Mouse (Mus musculus) 3T3-L1 (cell line): ENCODE results near the gene Nceh1.

ENCODE experiments used
- DNase-seq: peaks from one replicate; pipeline ENCODE4 v3.0.0-alpha.2; 2015; ENCODE audit warnings: low read depth, low spot score

Gene Nceh1

DNA sequence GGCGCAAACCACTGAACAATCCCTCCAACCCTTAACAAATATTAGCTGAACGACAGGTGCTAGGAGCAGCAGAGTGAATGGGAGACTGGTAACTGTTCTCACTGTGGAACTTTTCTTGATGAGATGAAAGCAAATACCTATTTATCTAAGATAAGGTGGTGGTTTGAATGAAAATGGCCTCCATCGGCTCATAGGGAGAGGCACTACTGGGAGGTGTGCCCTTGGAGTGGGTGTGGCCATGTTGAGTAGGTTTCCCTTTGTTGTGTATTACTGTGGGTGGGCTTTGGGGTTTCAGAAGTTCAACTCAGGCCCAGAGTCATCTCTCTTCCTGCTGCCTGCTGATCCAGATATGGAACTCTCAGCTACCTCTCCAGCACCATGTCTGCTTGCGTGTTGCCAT lies 8.1 kb downstream of the Nceh1 start:
- DNase-seq: no peak

DNA sequence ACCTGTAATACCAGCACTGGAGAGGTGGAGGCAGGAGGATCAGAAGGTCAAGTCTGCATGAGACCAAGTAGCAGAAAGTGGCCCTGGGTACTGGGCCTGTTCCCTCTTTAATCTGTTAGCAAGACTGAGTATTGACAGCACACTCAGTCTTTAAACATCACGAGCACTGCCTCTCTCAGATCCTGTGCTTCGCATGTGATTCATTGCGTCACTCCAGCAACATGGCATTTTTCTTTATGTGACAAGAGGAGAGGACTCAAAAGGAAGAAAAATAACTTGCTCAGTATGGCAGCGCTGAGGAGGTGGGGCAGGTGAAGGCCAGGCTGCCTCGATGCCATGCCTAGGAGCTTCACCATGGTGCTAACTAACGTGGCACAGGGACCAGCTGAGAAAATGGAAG lies 9.1 kb downstream of the Nceh1 start:
- DNase-seq: no peak

DNA sequence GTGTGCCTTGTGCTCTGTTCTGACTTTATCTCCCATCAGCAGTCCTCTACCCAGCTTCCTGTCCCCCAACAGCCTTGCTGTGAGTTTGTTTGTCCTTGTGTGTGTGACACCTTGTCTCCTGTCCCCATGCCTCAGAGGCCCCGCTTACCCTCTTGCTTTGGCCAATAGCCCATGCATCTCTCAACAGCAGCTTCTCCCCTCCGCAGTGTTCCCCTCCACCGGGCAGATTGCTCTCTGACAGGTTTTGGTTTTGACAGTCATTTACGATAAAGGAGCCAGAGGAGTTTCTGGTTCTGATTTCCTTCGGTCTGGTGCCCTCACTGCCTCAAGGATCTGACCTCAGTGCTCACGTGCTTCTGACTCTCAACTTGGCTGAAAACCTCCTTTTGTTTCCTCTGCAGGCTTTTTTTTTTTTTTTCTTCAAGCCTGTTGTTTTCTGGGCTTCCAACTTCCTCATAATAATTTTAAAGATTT lies 11.1 kb downstream of the Nceh1 start:
- DNase-seq: peak; percentile 53

DNA sequence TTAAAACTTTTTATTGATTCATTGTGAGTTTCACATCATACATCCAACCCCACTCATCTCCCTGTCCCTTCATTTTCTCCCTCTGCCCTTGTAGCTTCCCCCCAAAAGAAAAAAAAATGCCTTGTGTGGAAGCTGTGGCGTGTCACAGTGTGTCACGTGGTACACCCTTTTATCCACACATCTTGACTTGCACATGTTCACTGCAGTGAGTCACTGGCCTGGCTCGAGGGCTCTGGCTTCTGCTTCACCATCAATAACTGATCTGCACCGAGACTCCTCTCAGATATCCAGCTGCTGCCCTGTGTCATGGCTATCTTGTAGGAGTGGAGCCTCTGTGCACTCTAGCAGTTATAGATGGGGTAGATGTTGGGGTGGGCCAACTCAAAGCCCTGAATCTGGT lies 12.4 kb downstream of the Nceh1 start:
- DNase-seq: peak; percentile 64

DNA sequence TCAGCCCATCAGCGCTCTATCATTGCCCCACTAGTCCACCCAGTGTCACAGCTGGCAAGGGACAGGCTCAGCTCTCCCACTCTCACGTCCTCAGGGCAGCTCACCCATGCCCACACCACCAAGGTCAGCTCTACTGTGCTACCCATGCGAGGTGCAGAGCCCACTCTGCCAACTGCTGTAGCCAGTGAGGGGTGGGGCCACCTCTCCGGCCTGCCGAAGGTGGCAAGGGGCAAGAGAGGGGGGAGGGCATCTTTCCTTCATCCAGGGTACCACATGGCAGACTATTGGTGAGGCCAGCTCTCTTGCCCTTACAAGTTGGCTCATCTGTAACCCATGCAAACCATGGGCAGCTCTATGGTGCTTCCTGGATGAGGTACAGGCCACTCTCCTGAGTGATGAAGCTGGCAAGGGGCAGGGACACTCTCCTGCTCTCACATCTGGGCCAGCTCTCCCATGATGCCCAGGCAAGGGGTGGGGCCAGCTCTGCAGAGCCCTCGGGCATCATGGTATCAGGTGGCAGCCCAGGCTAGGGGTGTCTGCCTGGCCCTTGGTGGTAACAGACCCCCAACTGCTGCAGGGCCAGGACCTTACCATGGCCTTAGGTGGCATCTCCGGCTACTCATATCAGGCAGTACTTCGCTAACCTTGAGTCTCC lies 12.9 kb downstream of the Nceh1 start:
- DNase-seq: no peak

GRCm38 (mm10) chr3:27196529-27196928 lies 13.8 kb downstream of the Nceh1 start:
- no peak for DNase-seq

GRCm38 (mm10) chr3:27197816-27198215 lies 15.1 kb downstream of the Nceh1 start:
- DNase-seq: no peak

DNA sequence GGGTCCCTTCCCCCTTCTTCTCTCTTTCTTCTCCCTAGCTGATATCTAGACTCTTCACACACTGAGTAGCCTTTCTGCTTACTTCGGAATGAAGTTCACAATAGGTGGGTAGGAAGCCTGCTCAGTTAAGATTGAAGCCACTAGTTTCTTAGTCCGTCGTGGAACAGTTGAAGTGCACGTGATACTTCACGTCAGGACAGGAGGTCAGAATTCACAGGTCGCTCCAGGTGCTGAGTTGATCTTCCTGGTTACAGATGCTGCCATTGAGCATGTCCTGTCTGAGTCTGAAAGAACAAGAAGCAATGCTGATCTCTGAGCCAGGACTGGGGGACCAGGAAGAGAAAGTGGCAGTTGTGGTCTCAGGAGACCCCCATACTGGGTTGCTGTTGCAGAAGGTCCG lies 16.4 kb downstream of the Nceh1 start:
- DNase-seq: no peak

DNA sequence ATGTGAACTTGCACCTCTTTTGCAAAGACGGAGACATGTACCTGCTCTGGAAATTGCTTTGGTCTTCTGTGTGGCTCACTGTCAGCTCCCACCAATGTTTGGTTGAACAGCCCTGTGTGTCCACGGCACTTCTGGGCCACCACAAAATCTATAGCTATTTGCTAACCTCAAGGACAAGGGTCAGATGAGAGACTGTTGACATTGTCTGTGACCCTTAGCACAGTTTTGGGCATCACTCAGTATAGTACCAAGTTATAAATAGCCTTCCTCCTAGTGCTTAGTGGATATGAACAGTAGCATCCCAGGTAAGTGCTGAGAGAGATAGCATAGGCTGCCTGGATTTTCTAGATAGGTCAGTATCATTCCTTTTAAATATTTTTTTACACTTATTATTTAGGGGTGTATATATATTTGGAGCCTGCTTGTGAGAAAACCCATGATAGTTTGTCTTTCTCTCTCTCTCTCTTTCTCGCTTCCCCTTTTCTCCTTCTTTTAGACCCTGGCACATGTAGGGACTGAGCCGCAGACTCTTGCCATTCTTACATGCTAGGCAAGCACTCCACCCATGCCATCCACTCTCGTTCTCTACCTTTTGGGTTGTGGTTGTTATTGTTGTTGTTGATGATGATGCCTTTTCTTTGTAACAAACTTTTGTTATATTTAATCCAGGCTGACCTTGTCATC lies 19.1 kb downstream of the Nceh1 start:
- no peak for DNase-seq

DNA sequence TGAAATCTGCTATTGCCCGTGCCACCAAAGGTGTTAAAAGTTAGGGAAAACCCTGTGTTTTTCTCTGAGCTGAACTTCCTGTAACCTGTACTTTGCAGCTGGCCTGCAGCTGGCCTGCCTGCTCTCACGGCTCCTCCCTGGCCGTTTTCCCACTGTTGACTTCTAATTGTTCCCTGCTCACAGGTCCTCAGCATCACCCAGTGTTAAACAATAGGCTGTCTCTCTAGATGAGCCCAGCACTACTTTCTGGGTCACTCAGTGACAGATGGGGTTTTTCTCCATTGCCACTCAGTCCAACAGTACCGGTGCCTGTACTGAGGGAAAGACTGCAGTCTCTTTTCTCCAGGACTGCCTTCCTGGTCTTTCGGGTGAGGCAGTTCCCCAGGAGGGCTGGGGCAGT lies 22.3 kb downstream of the Nceh1 start:
- DNase-seq: peak; percentile 20

- DNase-seq: no peak
Measured at GRCm38 (mm10) chr3:27205514-27206220, 22.9 kb downstream of the Nceh1 start.

DNA sequence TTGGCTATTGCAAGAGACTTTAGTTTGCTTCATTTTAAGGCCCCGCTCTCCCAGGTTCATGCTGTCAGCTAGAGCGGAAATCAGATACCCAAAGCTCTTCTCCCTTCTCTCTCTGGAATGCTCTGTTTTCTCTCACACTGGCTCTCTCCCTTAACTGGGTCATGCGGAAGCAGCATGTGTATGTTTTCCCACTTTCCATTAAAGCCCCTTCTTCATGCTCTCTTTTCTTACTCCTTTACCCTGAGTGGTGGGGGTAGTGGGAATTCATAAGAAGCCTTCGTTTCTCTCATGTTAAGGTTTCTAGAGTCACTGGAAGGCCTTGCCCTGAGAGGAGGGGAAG lies 23.4 kb downstream of the Nceh1 start:
- no peak for DNase-seq

GRCm38 (mm10) chr3:27206577-27206976 lies 23.8 kb downstream of the Nceh1 start:
- no peak for DNase-seq

DNA sequence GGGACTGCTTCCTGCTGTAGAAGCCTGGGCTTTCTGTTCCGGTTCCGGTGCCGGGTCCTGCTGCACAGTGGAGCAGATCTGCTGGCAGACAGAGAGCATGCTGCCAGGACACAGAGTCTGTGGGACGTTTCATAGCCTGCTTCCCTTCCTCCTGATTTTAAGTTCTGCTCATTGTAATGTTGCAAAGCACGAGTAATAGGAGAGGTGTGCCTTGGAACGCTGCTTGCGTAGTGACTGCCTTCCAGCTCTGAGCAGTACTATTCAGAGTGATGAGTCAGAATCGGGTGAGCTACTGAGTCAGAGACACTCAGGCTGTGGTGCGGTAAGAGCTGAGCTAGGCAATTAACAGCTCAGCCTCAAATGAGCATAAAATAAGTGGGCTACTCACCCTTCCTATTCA lies 26.9 kb downstream of the Nceh1 start:
- DNase-seq: peak; percentile 94

GRCm38 (mm10) chr3:27210271-27210670 lies 27.5 kb downstream of the Nceh1 start:
- peak; percentile 77 for DNase-seq

GRCm38 (mm10) chr3:27214016-27214816 lies 31.5 kb downstream of the Nceh1 start:
- peak; percentile 77 for DNase-seq

GRCm38 (mm10) chr3:27217331-27217730 lies 34.6 kb downstream of the Nceh1 start:
- DNase-seq: no peak

GRCm38 (mm10) chr3:27218604-27219003 lies 35.8 kb downstream of the Nceh1 start:
- DNase-seq: no peak

DNA sequence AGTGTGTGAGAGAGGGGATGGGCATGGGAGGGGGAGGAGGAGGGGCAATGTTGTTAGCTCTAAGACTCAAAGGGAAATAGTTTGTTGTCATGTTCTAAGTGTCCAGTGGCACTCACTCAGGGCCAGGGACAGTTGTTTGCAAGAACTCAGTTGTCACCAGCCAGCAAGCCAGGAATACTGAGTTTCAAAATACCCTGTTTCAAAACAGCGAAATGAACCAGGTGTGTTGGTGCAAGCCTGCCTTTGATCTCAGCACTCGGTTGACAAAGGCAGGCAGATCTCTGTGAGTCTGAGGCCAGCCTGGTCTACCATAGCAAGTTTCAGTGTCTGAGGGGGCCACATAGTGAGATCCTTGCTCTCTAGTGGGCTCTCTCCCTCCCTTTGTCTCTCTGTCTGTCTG lies 39.3 kb downstream of the Nceh1 start:
- no peak for DNase-seq

DNA sequence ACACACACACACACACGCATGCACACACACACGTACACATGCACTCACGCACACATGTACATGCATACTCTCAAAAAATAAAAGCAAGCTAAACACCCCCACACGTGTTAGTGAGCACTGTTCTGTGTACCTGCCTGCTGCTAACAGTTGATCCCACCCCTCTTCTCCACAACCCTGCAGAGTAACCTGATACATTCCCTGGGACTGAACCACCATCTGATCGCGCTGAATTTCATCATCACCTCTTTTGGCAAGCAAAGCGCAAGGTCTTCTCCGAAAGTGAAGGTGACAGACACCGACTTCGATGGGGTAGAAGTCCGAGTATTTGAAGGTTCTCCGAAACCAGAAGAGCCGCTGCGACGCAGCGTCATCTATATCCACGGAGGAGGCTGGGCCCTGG lies 39.7 kb downstream of the Nceh1 start:
- no peak for DNase-seq

DNA sequence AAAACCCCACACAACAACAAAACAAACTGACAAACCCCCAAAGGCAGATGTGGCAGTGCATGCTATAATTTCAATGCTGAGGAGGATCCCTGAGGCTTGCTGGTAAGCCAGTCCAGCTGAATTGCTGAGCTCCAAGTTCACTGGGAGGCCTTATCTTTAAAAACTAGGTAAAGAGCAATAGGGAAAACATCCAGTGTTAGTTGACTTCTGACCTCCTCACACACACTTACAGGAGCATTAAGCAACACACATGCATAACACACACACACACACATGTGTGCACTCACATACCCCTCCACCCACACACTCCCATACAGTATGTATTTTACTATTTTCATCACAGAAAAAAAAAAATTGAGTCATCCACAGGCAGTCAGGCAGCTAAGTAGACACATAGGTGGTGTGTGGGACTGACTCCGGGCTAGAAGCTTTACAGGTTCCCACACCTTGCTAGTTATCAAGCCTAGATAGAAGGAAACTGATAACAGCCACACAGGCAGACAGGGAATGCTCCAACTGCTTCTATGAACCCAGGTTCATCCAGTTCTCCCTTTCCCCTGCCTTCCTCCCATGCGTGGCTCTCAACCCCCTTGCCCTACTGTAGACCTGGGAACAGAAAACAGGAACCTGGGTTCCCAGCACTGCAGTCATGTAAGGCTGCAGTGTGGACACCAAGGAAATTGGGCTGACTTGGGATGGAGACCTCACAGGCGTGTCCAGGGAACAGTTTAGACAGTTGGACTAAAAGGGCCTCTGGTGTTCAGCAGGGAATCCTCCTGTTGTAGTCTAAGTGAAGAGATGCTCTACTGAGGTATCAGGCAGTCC lies 45.1 kb downstream of the Nceh1 start:
- DNase-seq: no peak
